Comparison of ENCODE assay signal across 8 mouse cellular contexts in genomic region chr10:62549523-62550166, GRCm38 (mm10). TPM values are rescaled to one million over a fixed set of nuclear protein-coding genes. Genes with fewer than 3 reads are reported as not detected.
DNase-seq lines count a peak whose midpoint lies in the region; ATAC-seq and TF ChIP-seq lines count a peak whose summit lies in the region.

No protein-coding gene starts in this region.

- no peak overlapping the region for H3K4me3 ChIP-seq in C2C12 (ENCODE audit: insufficient read depth, poor library complexity, severe bottlenecking)
- no peak overlapping the region for H3K4me3 ChIP-seq in kidney, embryonic 16.5 days (ENCODE audit: low read length)
- no peak overlapping the region for H3K4me3 ChIP-seq in liver, embryonic 13.5 days (replicated peaks)
- no peak overlapping the region for H3K4me3 ChIP-seq in thymus, adult 2 months (ENCODE audit: control insufficient read depth, insufficient read depth, low read length)

- H3ac ChIP-seq in C2C12 (ENCODE audit: control insufficient read depth, insufficient read length, low read depth) = no peak overlapping the region

- H3K27me3 ChIP-seq in C2C12 (ENCODE audit: control insufficient read depth, insufficient read depth, insufficient read length) = no peaks in the 10 kb centered on the region
- H3K27me3 ChIP-seq in kidney, embryonic 16.5 days (ENCODE audit: insufficient read depth, low read length) = no peaks in the 10 kb centered on the region
- no peaks in the 10 kb centered on the region for H3K27me3 ChIP-seq in liver, embryonic 13.5 days
- H3K27me3 ChIP-seq in thymus, adult 2 months (ENCODE audit: control insufficient read depth, insufficient read depth, low read length) = no peaks in the 10 kb centered on the region

- H3K4me2 ChIP-seq in kidney, embryonic 16.5 days (replicated peaks; ENCODE audit: low read depth, low read length) = no peak overlapping the region
- peak overlapping the region; percentile 33; the same call in 1 of the 2 replicates for H3K4me2 ChIP-seq in liver, embryonic 13.5 days

- TF ChIP-seq POLR2A in thymus, adult 2 months (IDR thresholded peaks at IDR 0.05; ENCODE audit: control insufficient read depth, extremely low read depth, insufficient read depth, low read length, poor library complexity) = no peak

- peak; percentile 77 for TF ChIP-seq CTCF in C2C12 (IDR thresholded peaks at IDR 0.05; ENCODE audit: control insufficient read depth, insufficient read depth, insufficient read length)
- no peak for TF ChIP-seq CTCF in thymus, adult 2 months (IDR thresholded peaks at IDR 0.05; ENCODE audit: borderline replicate concordance, control insufficient read depth, extremely low read depth, insufficient read depth, low read length, poor library complexity)

- H3K9me3 ChIP-seq in kidney, embryonic 16.5 days (ENCODE audit: low read length) = no peaks in the 10 kb centered on the region
- H3K9me3 ChIP-seq in liver, embryonic 13.5 days (replicated peaks) = no peaks in the 10 kb centered on the region

- intact Hi-C loops in gastrocnemius, postnatal 36 days (cut with DNase I) = loop anchor here (1.0 kb wide), 1 partner anchor 46 kb away; no protein-coding TSS in a partner anchor

- 32% methylated on average over 14 of the region's 16 CpGs for WGBS in kidney, embryonic 16.5 days
- WGBS in liver, embryonic 13.5 days (ENCODE audit: insufficient replicate concordance) = 20% methylated on average over 14 of the region's 16 CpGs
- WGBS in thymus, adult 2 months = 8% methylated on average over 15 of the region's 16 CpGs

- ATAC-seq in activated CD4-positive, CD25-positive, alpha-beta regulatory T cell, adult 4 months = peak; percentile 34
- ATAC-seq in common myeloid progenitor, adult 5-6 weeks (replicated peaks; ENCODE audit: low read depth, poor library complexity, severe bottlenecking) = peak; percentile 76
- ATAC-seq in kidney, embryonic 16.5 days (ENCODE audit: low FRiP score, low TSS enrichment) = peak; percentile 59
- ATAC-seq in liver, embryonic 13.5 days (ENCODE audit: low read depth) = peak; percentile 64

- H3K9ac ChIP-seq in kidney, embryonic 16.5 days (replicated peaks; ENCODE audit: low read length) = no peak overlapping the region
- no peak overlapping the region for H3K9ac ChIP-seq in liver, embryonic 13.5 days

- 0 out of 2 replicates have a peak, but pooled peaks cover 3% of the 10 kb centered on the region for H3K4me1 ChIP-seq in kidney, embryonic 16.5 days (ENCODE audit: insufficient read depth, low read length)
- peaks cover 12% of the 10 kb centered on the region for H3K4me1 ChIP-seq in liver, embryonic 13.5 days (replicated peaks)
- peaks cover 10% of the 10 kb centered on the region for H3K4me1 ChIP-seq in thymus, adult 2 months (replicated peaks; ENCODE audit: control insufficient read depth, insufficient read depth, low read length)

- DNase-seq in gastrocnemius, postnatal 36 days = peak; percentile 43 to 68
- DNase-seq in liver, embryonic 13.5 days = peak; percentile 59
- peak; percentile 42 for DNase-seq in ovary, postnatal 10 days (ENCODE audit: low spot score)
- DNase-seq in thymus, adult 2 months = peak; percentile 82

- H3K79me3 ChIP-seq in C2C12 (ENCODE audit: low read depth) = no peaks in the 10 kb centered on the region

- H3K79me2 ChIP-seq in C2C12 (ENCODE audit: control insufficient read depth, insufficient read depth) = no peaks in the 10 kb centered on the region

- H3K36me3 ChIP-seq in C2C12 (ENCODE audit: control insufficient read depth, insufficient read depth) = no peaks in the 10 kb centered on the region
- no peaks in the 10 kb centered on the region for H3K36me3 ChIP-seq in kidney, embryonic 16.5 days (ENCODE audit: insufficient read depth, low read length)
- H3K36me3 ChIP-seq in liver, embryonic 13.5 days = no peaks in the 10 kb centered on the region
- H3K36me3 ChIP-seq in thymus, adult 2 months (ENCODE audit: control insufficient read depth, insufficient read depth, low read length) = no peaks in the 10 kb centered on the region

- no peak overlapping the region for H3K27ac ChIP-seq in kidney, embryonic 16.5 days (ENCODE audit: low read length)
- H3K27ac ChIP-seq in liver, embryonic 13.5 days = no peak overlapping the region
- H3K27ac ChIP-seq in thymus, adult 2 months (ENCODE audit: control insufficient read depth, insufficient read depth, low read length) = no peak overlapping the region

TF ChIP-seq in C2C12, 6 proteins besides CTCF, POLR2A, EP300 and RAD21:
- no peak for TF ChIP-seq FOSL1 (IDR thresholded peaks at IDR 0.05; ENCODE audit: insufficient read depth, low read length, poor library complexity, severe bottlenecking)
- TF ChIP-seq MAX (IDR thresholded peaks at IDR 0.05) = no peak
- no peak for TF ChIP-seq USF1 (IDR thresholded peaks at IDR 0.05; ENCODE audit: low read depth)
- TF ChIP-seq MYOG (IDR thresholded peaks at IDR 0.05; ENCODE audit: control insufficient read depth, extremely low read depth, insufficient read length) = no peak
- TF ChIP-seq CEBPB (IDR thresholded peaks at IDR 0.05; ENCODE audit: low read depth) = no peak
- TF ChIP-seq MYOD1 (IDR thresholded peaks at IDR 0.05; ENCODE audit: control insufficient read depth, insufficient read length, low read depth) = no peak

RNA-seq across cellular contexts. Expression of gene Srgn, which starts 22.4 kb away (rescaled TPM):
- polyA plus RNA-seq in C2C12 (2012; fragmentation: generic; extraction: Trizol) = not detected
- 1,000 to 10,000 TPM; 1,983 to 1,991 TPM for polyA plus RNA-seq in activated CD4-positive, CD25-positive, alpha-beta regulatory T cell, adult 4 months (2017; shearing (Covaris generic))
- 1,072 and 1,492 TPM in 2 replicates for total RNA-seq in common myeloid progenitor, adult 5-6 weeks (2017)
- 10 to 100 TPM; 12.2 to 14.1 TPM for total RNA-seq in gastrocnemius, postnatal 36 days (2021)
- polyA plus RNA-seq in kidney, embryonic 16.5 days (2015; fragmentation: Nextera tagmentation; extraction: Ambion mirVana) = 8.2 and 9.6 TPM in 2 replicates
- 67.1 and 71.8 TPM in 2 replicates for polyA plus RNA-seq in liver, embryonic 13.5 days (2015; fragmentation: Nextera tagmentation; extraction: Ambion mirVana)
- 94.3 and 107 TPM in 2 replicates for polyA plus RNA-seq in thymus, adult 2 months (2012; rRNA removed)

RNA-seq across cellular contexts. Expression of gene Kif1bp, which starts 28.6 kb away (rescaled TPM):
- polyA plus RNA-seq in C2C12 (2012; fragmentation: generic; extraction: Trizol) = 21.5 TPM
- polyA plus RNA-seq in activated CD4-positive, CD25-positive, alpha-beta regulatory T cell, adult 4 months (2017; shearing (Covaris generic)) = 1 to 10 TPM; 4.1 to 6.0 TPM
- 13.7 and 19.9 TPM in 2 replicates for total RNA-seq in common myeloid progenitor, adult 5-6 weeks (2017)
- 10 to 100 TPM; 23.6 to 24.0 TPM for total RNA-seq in gastrocnemius, postnatal 36 days (2021)
- polyA plus RNA-seq in kidney, embryonic 16.5 days (2015; fragmentation: Nextera tagmentation; extraction: Ambion mirVana) = 35.5 and 39.0 TPM in 2 replicates
- 12.9 and 13.7 TPM in 2 replicates for polyA plus RNA-seq in liver, embryonic 13.5 days (2015; fragmentation: Nextera tagmentation; extraction: Ambion mirVana)
- polyA plus RNA-seq in thymus, adult 2 months (2012; rRNA removed) = 43.4 and 45.7 TPM in 2 replicates

RNA-seq across cellular contexts. Expression of gene Ddx21, which starts 52.4 kb away (rescaled TPM):
- 55.3 TPM for polyA plus RNA-seq in C2C12 (2012; fragmentation: generic; extraction: Trizol)
- polyA plus RNA-seq in activated CD4-positive, CD25-positive, alpha-beta regulatory T cell, adult 4 months (2017; shearing (Covaris generic)) = 10 to 100 TPM; 54.1 to 60.2 TPM
- 280 and 283 TPM in 2 replicates for total RNA-seq in common myeloid progenitor, adult 5-6 weeks (2017)
- total RNA-seq in gastrocnemius, postnatal 36 days (2021) = 10 to 100 TPM; 23.1 to 34.2 TPM
- 20.8 and 23.2 TPM in 2 replicates for polyA plus RNA-seq in kidney, embryonic 16.5 days (2015; fragmentation: Nextera tagmentation; extraction: Ambion mirVana)
- polyA plus RNA-seq in liver, embryonic 13.5 days (2015; fragmentation: Nextera tagmentation; extraction: Ambion mirVana) = 26.3 and 32.2 TPM in 2 replicates
- polyA plus RNA-seq in thymus, adult 2 months (2012; rRNA removed) = 19.4 and 22.7 TPM in 2 replicates

Comparison
In these comparisons a context has a peak if more than half of its experiments do, and no peak if none do; other contexts are left out.
1. RNA of gene Srgn, which starts 22.4 kb away (polyA plus RNA-seq): 1,983 to 1,991 TPM in activated CD4-positive, CD25-positive, alpha-beta regulatory T cell, adult 4 months; 94.3 to 107 TPM in thymus, adult 2 months, 67.1 to 71.8 TPM in liver, embryonic 13.5 days, 8.2 to 9.6 TPM in kidney, embryonic 16.5 days and not detected in C2C12 (single experiment); every median in the first group is over 10 times any median in the second.
2. Peak in every context shown above with its lines, with median percentiles within 50 percentile points of each other: ATAC-seq and DNase-seq.